In the genomic region with DNA sequence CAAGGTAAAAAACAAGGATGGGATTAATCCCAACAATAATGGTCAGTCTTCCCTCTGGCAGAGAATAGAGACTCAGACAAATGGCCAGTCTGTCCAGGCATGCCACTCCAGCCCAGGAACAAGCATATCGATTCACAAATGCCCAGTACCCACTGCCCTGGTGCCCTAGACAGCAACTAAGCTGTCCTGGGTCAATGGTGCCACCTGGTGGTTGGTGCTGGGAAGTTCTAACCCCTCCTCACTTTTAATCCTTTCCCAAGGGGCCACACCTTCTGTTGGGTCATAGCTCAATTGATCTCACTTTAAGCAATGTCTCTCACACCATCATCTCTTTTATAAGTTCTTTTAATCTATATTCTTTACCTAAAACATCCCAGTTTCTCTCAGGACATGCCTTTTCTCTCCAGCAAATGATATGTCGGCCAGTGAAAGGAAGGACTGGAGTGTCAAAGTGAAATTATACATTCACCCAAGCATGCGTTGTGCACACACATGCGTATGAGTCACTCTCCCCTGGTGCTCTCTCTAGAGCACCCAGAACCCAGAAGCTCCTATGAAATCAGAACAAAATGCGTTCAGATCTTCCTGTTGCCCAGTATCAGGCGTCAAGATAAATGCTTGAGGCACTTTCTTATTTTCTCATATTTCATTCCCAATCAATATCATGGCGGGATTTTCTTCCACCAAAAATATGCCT, we compare ENCODE assay signal across 9 mouse cellular contexts. TPM values are rescaled to one million over a fixed set of nuclear protein-coding genes. Genes with fewer than 3 reads are reported as not detected.
DNase-seq lines count a peak whose midpoint lies in the region; ATAC-seq and TF ChIP-seq lines count a peak whose summit lies in the region.
"Had no signal": no experiment of that assay in that cellular context is flagged by ENCODE, and none has a peak within 500 bp of the region (broad histone marks: within the 10 kb centered on the region; RNA-seq: fewer than 3 reads in every experiment).

No protein-coding gene starts in this region.

- DNase-seq in adrenal gland, postnatal 14 days, result peak; percentile 41
- DNase-seq in adrenal gland, adult 8-10 months, result no peak
- no peak for DNase-seq in layer of hippocampus, adult 2 months (ENCODE audit: low spot score in 2 of 2)
- DNase-seq in layer of hippocampus, postnatal 14 days (ENCODE audit: low spot score in 2 of 2), result no peak
- DNase-seq in c-Kit-negative CD71-positive TER-119-positive erythroid progenitor cells, embryonic 14.5 days (ENCODE audit: low read depth, low spot score), result peak; percentile 8
- peak; percentile 26 for DNase-seq in spleen, adult 12 weeks (ENCODE audit: low spot score)
- no peak for DNase-seq in right cerebral cortex, adult 18-20 months

- no peak overlapping the region for H3K4me3 ChIP-seq in layer of hippocampus, adult 2 months
- H3K4me3 ChIP-seq: embryonic facial prominence, embryonic 15.5 days had no signal

- no peak overlapping the region for H3K27ac ChIP-seq in layer of hippocampus, adult 2 months
- H3K27ac ChIP-seq: embryonic facial prominence, embryonic 15.5 days had no signal

- ATAC-seq in activated CD4-positive, CD25-positive, alpha-beta regulatory T cell, adult 4 months, result no peak

- peak; percentile 68 for TF ChIP-seq CTCF in layer of hippocampus, adult 2 months (conservative IDR thresholded peaks at IDR 0.05)

RNA-seq across cellular contexts. Expression of gene Pax5, which starts 40.7 kb away (rescaled TPM):
- total RNA-seq in adrenal gland, postnatal 14 days (2021), result 1.6 and 12.5 TPM in 2 replicates
- 1 to 10 TPM in 2 of 4 experiments, under 1 TPM in 2; 0.17 to 1.8 (median 0.79) TPM for total RNA-seq in adrenal gland, adult 8-10 months (2022)
- total RNA-seq in layer of hippocampus, adult 2 months (2021), result under 1 TPM; 0.10 to 0.38 TPM
- total RNA-seq in layer of hippocampus, postnatal 14 days (2021), result under 1 TPM; 0.14 to 0.37 TPM
- 1 to 10 TPM in 1 of 2 experiments, not detected in 1; 2.2 TPM for polyA plus RNA-seq in activated CD4-positive, CD25-positive, alpha-beta regulatory T cell, adult 4 months (2017; shearing (Covaris generic))

Comparison
In these comparisons a context has a peak if more than half of its experiments do, and no peak if none do; other contexts are left out.
1. DNase-seq: peak in adrenal gland, postnatal 14 days (single experiment), c-Kit-negative CD71-positive TER-119-positive erythroid progenitor cells, embryonic 14.5 days (single experiment) and spleen, adult 12 weeks (single experiment); none in adrenal gland, adult 8-10 months (single experiment), layer of hippocampus, adult 2 months (0 of 2), layer of hippocampus, postnatal 14 days (0 of 2) and right cerebral cortex, adult 18-20 months (single experiment).